Mouse (Mus musculus) left cerebral cortex, adult 2 months (tissue): ENCODE results near the gene Zmym4. TPM values are rescaled to one million over a fixed set of nuclear protein-coding genes. Genes with fewer than 3 reads are reported as not detected.
"Not testable (repeated sequence)": the region's sequence is repeated elsewhere in the genome, so short reads cannot be mapped to it uniquely, and the experiment has no call there.

Experiments
- DNase-seq, 2 experiments: peaks; one replicate each; pipeline ENCODE4 v3.0.0; 2021 to 2022; ENCODE audit warnings: low spot score in 2 of 2, mixed read lengths in 1 of 2; ENCODE audit errors: extremely low spot score in 1 of 2
- H3K27ac ChIP-seq: fragments of 200-600 bp; 2 replicates; pipeline ENCODE4 v1.8.1; 2022
- H3K4me3 ChIP-seq: fragments of 200-600 bp; 2 replicates; pipeline ENCODE4 v1.8.1; 2022
- CTCF ChIP-seq: fragments of 200-600 bp; IDR thresholded peaks from 2 replicates; pipeline ENCODE4 v1.8.1; 2022; ENCODE audit warnings: antibody characterized with exemption, mild to moderate bottlenecking, moderate library complexity
- intact Hi-C: fragments of 180-260 bp; cut with DNase I; formaldehyde crosslinking; loops from one replicate; pipeline ENCODE4 v1.15.1; 2025
- long read RNA-seq, 2 experiments: library from polyadenylated mRNA; stranded (forward); transcript quantifications; one replicate each; pipeline ENCODE4 v2.0.0; 2021; ENCODE audit warnings: borderline mapping rate in 2 of 2
- total RNA-seq, 2 experiments: library from RNA; stranded (reverse); gene quantifications; 2 replicates each; pipeline ENCODE4 v1.2.3; 2021

Gene Zmym4
- 10 to 100 TPM; 46.3 to 59.0 TPM for total RNA-seq
- long read RNA-seq, experiment 1, full-length matches to known transcripts, result 5 of 14 reads
- long read RNA-seq, experiment 1, partial matches to known transcripts, result 2 of 14 reads
- long read RNA-seq, experiment 1, other reads (novel, unspliced or antisense), result 7 of 14 reads
- long read RNA-seq, experiment 2, full-length matches to known transcripts, result 2 of 10 reads
- long read RNA-seq, experiment 2, partial matches to known transcripts, result 0 of 10 reads
- long read RNA-seq, experiment 2, other reads (novel, unspliced or antisense), result 8 of 10 reads

- intact Hi-C loops, result loop anchor here (5.0 kb wide), 1 partner anchor 39 kb away; no protein-coding TSS in a partner anchor
- no peak; the same call in 1 of the 2 replicates for TF ChIP-seq CTCF
- H3K4me3 ChIP-seq, result peak within 1 kb of the TSS; percentile 68
- DNase-seq, result peak; percentile 92
- H3K27ac ChIP-seq, result peak within 1 kb of the TSS; percentile 93
These were observed at the start of gene Zmym4 for GRCm38 (mm10) chr4:126967864-126968821. Gene Zmym4 (minus strand): TSS chr4:126968135.

GRCm38 (mm10) chr4:127016366-127016765, 48.4 kb upstream of the Zmym4 start:
- Histone ChIP-seq H3K27ac (no peak overlapping the region), H3K4me3 (no peak overlapping the region)
- intact Hi-C loops, result loop anchor here (5.0 kb wide), 1 partner anchor 164 kb away; no protein-coding TSS in a partner anchor
- no peak for DNase-seq
- no peak for TF ChIP-seq CTCF

- DNase-seq, result peak; percentile 78 to 80
- 0 out of 2 replicates have a peak overlapping the region, but pooled peaks have one; percentile 21 for H3K4me3 ChIP-seq
- peak; percentile 81 for TF ChIP-seq CTCF
- H3K27ac ChIP-seq, result not testable (repeated sequence)
- intact Hi-C loops, result loop anchor here (5.0 kb wide), 1 partner anchor 163 kb away; no protein-coding TSS in a partner anchor
These were observed 47.5 kb upstream of the Zmym4 start for GRCm38 (mm10) chr4:127015294-127015993.

GRCm38 (mm10) chr4:127005113-127005936, 37.4 kb upstream of the Zmym4 start:
- Histone ChIP-seq H3K4me3 (peak overlapping the region; percentile 38), H3K27ac (peak overlapping the region; percentile 53)
- DNase-seq, result peak; percentile 65 to 69
- intact Hi-C loops, result loop anchor here (5.0 to 10.0 kb wide), 2 partner anchors 38 to 451 kb away; partner anchors contain the start of genes Clspn and Zmym4
- TF ChIP-seq CTCF, result no peak

GRCm38 (mm10) chr4:127004384-127004783, 36.4 kb upstream of the Zmym4 start:
- no peak overlapping the region for H3K27ac ChIP-seq
- TF ChIP-seq CTCF, result no peak
- intact Hi-C loops, result loop anchor here (10.0 kb wide), 1 partner anchor 450 kb away; the partner anchor contains the start of gene Clspn
- no peak overlapping the region for H3K4me3 ChIP-seq
- no peak for DNase-seq

GRCm38 (mm10) chr4:127000601-127001105, 32.7 kb upstream of the Zmym4 start:
- Histone ChIP-seq H3K4me3 (no peak overlapping the region), H3K27ac (no peak overlapping the region)
- TF ChIP-seq CTCF, result no peak
- intact Hi-C loops, result loop anchor here (10.0 kb wide), 1 partner anchor 446 kb away; the partner anchor contains the start of gene Clspn
- no peak for DNase-seq

GRCm38 (mm10) chr4:126999372-126999771, 31.4 kb upstream of the Zmym4 start:
- intact Hi-C loops, H3K27ac ChIP-seq, H3K4me3 ChIP-seq, DNase-seq: not testable (repeated sequence)

- intact Hi-C loops, result no loop called here
- TF ChIP-seq CTCF, result peak; percentile 40
- no peak for DNase-seq
- no peak overlapping the region for H3K4me3 ChIP-seq
- no peak overlapping the region for H3K27ac ChIP-seq
These were observed 24.4 kb upstream of the Zmym4 start for GRCm38 (mm10) chr4:126992356-126992755.

- no peak for TF ChIP-seq CTCF
- no peak overlapping the region for H3K4me3 ChIP-seq
- no peak overlapping the region for H3K27ac ChIP-seq
- intact Hi-C loops, result no loop called here
- DNase-seq, result no peak
These were observed 22.6 kb upstream of the Zmym4 start for GRCm38 (mm10) chr4:126990553-126990952.

GRCm38 (mm10) chr4:126988503-126988902, 20.6 kb upstream of the Zmym4 start:
- H3K27ac ChIP-seq, result no peak overlapping the region
- intact Hi-C loops, result no loop called here

More at GRCm38 (mm10) chr4:126988503-126988902, 20.6 kb upstream of the Zmym4 start:
- no peak for DNase-seq
- no peak for TF ChIP-seq CTCF
- H3K4me3 ChIP-seq, result no peak overlapping the region
